Mouse (Mus musculus) kidney, adult 18-20 months (tissue): Measurements from ENCODE around the gene Trim37.
A peak's percentile ranks its signal among the peaks of the same experiment; 100 is the strongest.
"Not testable (repeated sequence)": the region's sequence is repeated elsewhere in the genome, so short reads cannot be mapped to it uniquely, and the experiment has no call there.

ENCODE experiments used
- DNase-seq: peaks from one replicate; pipeline ENCODE4 v3.0.0; 2021

Trim37 gene

DNA sequence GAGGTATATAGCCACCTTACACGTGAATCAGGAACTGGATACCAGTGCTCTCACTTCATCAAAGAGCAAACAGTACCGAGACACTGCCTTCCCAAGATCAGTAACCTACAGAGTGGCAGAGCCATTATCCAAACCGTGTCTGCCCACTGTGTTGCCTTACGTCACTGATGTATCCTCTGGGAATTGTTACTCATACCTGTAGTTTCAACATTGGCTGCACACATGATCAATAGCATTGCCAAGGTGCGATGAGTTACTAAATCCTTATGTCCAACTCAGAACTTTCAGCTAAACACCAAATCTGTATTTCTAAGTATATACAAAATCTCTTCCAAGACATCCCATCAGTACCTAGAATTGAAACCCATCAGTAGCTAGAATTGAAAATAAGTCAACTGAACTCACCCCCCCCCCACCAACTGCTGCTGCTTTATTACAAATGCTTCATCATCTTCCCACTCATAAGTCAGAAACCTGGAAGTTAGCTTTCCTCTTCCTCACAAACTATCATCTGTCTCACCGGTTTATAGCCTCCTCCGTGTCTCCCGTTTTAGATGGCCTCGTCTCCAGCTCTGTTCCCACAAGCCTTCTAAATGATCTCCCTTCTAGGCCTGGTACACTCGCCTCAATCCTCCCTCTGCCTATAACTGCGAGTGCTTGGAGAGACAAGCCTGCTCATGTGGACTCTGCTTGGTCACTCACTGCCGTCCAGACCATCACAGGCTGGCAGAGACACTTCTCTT is 108.0 kb downstream of the Trim37 start:
- no peak for DNase-seq

DNA sequence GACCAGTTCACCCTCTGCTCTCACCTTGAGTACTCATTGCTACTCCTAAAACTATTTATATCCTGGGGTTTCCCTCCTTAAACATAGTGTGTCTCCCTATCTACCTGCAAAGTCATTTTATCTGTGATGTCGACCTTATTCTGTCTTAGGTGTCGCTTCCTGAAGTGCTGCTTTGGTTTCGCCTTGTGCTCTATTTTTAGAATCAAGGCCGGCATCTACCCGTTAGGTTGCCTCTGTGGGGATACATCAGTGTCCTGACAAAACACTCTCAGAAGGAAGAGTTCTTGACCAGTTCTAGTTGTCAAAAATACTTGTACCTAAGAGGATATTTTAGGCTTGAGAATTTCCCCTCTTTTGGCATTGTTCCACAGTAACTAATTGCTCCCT is 108.6 kb downstream of the Trim37 start:
- DNase-seq = no peak

DNA sequence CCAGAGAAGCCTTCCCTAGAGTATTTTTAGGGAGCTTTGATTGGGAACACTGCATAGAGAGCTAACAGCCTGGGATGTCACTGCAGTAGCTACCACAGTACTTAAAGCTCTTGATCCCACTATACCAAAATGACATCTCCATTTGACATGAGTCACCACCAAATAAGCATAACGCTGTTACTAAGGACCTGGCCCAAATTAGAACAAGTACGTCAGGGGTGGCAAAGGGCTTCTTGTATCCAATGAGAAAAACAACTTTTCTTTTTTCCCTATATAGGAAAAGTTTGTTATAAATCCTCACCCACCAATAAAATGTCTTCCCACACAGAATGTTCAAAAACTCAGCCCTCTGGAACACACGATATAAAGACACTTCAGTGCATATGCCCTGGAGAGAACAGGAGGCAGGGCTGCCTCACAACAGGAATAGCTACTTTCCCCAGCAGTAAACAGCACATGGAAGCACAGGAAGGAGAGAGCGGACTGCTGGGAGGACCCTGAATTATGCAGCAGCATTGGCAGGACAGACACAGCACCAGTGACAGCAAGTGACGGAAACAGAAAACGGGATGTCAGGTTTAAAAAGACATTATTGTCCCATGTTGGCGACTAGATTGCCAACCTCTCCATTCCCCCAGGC is 112.1 kb downstream of the Trim37 start:
- no peak for DNase-seq

DNA sequence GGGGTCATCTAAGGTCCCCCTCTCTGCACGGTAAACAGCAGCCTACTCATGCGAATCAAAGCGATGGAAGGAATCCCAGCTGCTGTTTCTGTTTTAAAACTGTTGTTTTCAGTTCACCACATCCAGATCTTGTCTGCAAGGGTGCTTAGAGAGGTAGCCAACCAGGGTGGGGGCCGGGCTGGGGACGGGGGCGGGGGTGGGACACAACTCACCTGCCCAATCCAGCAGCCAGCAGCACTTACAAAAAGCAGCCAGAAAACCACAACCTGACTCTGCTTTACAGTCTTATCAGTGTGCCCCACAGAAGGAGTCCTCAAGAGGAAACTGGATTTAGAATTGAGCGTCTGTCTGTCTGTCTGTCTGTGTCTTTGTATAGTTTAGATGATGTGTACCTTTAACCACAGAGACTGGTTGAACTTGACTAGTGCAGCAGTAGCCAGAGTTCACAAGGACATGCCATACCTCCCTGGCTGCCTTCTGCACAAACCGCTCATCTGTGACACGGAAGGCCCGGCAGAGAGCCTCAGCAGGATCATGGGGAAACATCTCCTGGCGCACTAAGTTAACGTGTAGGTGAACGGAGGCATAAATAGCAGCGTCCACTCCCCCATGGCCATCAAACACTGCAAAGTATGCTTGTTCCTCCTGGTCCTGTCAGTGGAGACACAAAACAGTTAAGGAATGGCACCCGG is 113.4 kb downstream of the Trim37 start:
- DNase-seq = peak; percentile 16

DNA sequence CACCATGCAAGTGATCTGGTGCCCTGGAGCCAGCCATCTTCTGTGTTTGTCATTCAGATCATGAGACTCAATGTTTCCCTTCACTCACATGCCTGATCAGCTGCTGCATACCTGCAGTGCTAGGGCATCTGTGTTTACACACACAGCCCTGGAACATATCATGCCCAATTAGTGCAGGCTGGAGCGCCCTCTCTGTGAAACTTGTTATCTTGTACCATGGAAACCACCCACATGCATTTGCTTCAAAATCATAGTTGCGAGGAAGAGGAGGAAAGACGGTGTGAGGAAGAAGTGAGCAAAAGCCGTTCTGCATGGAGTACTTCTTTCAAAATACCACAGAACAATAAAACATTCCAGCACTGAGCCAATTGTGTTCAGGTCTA is 113.9 kb downstream of the Trim37 start:
- DNase-seq = no peak

DNA sequence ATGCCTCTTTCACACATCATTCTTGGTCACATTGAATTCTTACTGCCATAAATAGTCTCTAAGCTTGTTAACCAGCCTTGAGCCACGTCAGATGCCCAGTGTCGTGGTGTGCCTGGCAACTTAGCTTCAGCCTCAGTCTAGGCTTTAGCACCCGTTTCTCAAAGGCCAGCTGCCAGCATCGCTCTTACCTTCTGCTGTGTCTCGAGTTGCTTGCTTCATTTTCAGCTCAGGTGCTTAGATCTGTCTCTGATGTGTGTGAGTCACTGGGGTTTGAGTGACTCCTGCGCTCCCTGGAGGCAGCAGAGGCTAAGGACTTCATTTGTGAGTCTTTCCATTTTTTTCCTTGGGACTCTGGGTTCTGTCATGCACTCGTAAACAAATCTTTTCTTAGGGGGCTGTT is 114.4 kb downstream of the Trim37 start:
- no peak for DNase-seq

DNA sequence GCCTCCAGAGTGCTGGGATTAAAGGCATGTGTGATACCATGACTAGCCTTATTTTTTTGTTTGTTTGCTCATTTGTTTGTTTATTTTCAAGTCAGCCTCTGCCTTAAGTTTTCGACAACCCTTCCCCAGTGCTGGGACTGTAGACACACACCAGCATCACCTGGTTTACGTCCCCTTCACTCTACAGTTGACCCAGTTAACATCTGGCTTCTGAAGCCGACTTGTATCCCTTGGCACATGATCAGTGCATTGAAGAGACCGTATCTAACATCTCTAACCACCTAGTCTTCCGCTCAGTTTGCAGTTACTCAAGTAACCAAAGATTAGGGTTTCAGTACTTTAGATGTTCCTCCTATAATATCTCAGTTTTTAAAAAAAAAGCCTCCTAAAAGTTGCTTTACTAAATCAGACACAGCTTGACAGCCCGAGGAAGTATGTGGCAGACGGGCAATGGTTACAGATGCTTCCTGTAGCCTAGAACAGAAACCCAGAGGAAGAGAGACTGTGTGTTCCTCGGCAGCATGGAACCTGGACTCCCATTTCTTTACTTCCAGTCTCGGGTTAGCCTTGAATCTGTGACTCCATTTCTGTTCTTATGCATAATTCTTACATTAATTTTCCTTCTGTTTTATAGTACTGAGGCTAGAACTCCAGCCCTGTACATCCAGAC is 118.4 kb downstream of the Trim37 start:
- DNase-seq = no peak

DNA sequence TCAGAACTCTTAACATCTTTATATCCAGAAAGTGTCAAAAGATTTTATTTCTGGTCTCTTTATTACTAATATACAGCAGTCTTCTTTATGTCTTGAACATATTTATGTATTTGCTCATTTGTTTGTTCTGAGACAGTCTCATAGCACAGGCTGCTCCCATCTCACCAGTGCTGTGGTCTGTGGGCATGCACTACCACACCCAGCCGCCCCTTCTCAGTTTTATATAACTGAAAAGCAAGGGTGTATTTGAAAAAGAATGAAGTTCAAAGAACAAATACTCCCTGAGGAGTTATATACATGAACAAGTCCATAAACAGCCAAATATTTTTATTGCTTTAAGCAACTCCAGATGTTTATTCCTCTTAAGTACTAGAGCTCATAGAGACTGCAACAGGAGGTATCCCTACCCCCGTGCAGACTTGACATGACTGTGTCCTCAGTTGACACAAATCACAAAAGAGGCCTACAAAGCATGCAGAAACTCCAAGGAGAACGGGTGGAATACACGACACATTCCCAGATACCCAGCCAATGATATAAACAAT is 119.3 kb downstream of the Trim37 start:
- no peak for DNase-seq

DNA sequence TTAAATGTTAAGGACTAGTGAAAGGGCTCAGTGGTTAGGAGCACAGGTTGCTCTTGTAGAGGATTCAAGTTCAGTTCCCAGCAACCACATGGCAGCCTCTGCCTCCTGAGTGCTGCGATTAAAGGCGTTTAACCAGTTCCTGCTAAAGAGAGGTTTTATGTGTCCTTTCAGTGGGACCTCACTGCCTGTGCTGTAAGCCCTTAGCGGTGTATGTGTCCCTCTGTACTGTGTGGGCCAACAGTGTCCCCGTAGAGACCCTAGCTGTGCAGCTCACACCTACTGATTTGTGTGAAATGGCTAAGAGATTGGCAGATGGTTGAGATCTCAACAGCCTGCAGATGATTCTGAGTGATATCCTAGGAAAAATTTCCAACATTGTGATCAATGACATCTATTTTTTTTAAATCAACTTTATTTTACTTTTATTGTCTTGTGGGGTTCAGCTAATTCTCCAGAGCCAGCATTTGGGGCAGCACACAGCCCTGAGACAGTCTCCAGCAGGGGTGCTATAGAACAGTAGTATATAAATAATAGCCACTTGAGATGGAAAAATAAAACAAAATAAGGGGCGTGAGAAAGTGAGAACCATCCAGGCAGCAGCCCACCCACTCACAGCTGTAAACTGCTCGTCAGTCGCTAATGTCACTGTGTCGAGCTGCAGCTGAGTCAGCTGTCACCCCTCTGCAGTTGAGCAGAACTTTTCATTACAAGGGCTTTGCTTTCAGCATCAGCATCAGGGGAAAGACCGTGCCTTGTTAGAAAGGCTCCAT is 120.0 kb downstream of the Trim37 start:
- DNase-seq = no peak

DNA sequence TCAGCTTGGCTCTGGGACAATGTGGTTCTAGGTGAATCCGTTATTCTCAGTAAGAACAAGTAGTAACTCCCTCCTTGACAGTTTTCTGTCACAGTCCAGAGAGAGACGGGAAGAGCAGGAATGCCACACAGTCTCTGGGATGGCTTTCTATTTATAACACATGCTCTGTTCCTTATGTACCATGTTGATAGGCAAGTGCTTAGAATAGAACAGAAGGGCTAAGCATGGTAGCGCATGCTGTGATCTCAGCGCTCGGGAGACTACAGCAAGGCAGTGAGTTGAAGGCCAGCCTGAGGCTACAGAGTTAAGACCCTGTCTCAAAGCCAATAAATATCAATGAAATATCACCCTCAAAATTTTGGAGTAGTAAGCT is 120.6 kb downstream of the Trim37 start:
- DNase-seq = no peak

DNA sequence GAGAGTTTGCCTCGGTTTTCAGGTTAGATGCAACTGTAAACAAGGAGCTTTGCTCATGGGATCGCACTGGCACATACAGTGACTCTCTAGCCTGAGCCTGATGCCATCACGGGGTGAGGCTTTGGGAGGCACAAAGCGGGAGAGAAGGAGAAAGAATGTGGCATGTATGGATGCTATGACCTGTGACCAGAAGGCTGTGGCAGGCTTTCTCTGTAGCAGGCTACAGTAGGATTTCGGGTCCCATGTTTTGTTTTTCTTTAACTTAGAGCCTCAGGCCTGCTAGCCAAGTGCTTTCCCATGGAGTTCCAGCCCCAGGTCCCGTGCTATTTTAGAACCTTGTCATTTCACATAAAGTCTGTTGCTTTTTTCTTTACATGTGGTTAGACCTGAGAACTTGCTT is 123.3 kb downstream of the Trim37 start:
- no peak for DNase-seq

DNA sequence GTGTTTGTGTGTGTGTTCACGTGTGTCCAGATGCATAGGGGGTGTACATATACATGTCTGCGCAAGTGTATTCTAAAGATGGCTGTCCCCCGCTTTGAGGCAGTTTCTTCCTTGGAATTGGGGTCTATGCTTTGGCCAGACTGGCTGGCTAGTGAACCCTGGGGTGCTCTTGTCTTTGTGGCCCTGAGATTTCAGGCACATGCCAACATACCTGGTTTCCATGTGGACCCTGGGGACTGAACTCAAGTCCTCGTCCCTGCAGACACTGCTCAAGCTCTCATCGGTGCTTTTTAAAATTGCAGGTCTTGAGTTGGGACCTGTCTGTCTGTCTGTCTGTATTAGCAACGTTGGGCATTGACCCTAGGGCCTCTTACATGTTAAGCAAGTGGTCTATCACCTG is 126.4 kb downstream of the Trim37 start:
- DNase-seq = no peak

DNA sequence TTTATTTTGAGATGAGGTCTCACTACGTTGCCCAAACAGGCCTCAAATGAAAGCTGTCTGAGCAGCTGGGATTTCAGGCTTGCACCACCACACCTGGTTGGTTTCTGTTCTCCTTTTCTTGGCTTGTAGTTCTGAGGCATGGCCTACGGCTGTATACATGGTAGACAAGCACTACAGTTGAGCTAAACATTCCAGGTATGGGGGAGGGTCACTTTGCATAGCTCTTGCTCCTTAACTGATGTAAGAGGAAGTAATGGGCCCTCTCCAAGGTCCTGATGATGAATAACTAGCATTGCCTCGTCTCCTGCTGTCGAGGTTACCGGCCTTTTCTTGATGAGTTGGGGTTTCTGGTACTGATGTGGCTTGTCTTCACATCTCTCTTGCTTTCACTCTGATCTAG is 127.3 kb downstream of the Trim37 start:
- no peak for DNase-seq

DNA sequence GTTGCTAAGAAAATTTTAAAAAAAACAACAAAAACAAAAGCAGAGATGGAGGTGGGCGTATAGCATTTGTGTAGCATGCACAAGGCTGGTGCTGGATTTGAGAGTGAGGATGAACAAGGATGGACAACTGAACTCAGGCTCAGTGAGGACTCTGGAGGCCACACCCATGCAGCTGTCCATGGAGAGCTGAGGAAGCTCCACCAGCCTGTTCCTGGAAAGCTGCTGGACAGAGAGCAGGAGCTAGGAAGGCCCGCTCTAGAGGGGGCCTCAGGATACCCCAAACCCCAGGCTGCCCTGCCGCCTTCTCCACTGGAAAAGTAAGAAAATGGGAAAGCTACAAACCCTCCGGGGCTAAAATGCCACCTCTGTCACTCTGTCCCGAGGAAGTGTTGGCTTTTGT is 130.4 kb downstream of the Trim37 start:
- no peak for DNase-seq

DNA sequence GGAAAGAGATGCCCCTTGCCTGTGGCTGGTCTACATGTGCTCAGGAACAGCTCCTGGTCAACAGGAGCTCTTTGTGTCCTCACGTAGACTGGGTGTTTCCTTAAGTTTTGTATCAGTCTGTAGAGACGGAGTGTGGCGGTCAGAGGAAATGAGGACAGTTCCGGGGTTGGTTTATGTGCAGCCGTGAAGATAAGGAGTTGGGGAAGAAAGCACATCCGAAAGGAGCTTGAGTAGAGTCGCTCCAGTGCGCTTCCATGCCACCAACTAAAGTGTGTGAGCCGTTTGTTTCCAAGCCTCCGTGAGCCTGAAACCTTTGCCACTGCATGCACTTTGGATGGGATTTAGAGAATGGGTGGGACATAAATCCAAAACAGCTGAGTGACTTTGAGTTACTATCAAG is 132.9 kb downstream of the Trim37 start:
- DNase-seq = no peak

DNA sequence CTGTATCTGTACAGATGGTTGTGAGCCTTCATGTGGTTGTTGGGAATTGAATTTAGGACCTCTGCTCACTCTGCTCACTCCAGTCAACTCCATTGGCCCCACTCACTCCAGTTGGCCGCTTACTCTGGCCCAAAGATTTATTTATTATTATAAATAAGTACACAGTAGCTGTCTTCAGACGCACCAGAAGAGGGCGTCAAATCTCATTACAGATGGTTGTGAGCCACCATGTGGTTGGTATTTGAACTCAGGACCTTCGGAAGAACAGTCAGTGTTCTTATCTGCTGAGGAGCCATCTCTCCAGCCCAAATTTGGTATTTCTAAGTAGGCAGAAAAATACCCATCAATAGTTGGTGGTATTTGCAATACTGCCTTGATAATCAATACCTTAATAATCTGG is 134.8 kb downstream of the Trim37 start:
- DNase-seq = not testable (repeated sequence)

DNA sequence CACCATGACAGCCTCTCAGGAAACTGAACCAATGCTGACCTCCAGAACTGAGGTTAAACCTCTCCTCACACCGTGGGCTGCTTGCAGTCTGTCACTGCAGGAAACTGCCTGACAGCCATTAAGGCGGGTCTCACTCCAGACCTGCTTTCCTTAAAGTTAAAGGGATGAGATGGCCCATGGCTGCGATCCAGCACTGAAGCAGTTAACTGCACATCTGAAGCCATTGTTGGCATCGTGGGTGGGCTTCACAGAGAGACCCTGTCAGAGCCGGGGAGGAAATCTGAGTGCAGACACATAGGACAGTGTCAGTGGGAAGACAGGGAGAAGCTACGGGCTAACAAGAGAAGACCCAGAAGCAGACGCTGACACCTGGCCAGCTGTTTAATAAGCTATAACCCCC is 137.1 kb downstream of the Trim37 start:
- DNase-seq = no peak

DNA sequence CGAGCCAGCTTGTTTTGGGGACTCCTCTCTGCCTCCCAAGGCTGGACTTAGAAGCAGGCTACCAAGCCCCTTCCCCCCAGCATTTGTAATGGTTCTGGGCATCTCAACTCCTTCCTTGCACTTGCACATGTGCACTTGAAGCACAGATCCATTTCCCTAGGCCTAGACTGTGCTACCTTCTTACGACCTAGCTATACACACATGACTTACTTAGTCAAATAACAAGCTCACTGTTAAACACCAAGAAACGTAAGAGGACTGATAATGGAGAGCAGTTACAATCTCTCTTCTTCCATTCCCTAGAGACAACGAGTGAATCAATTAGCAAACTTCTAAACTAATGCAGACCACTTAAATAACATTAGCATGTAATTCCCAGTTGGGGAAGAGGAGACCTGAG is 139.4 kb downstream of the Trim37 start:
- no peak for DNase-seq

DNA sequence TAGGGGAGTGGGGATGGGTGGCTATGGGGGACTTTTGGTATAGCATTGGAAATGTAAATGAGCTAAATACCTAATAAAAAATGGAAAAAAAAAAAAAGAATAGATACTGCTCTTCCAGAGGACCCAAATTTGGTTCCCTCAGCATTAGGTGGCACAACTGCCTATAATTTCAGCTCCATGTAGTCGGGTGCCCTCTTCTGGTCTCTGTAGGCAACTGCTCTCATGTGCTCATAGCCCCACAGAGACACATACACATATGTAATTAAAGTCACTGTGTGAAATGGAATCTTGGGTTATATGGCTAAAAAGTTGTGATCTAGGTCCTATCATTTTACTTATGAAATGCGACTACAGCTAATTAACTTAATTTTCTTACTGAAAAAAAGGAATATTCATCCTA is 141.9 kb downstream of the Trim37 start:
- DNase-seq = no peak
